Mouse (Mus musculus): ENCODE measurements at regions not wholly inside any gene's neighbourhood (a gene's known extent, or its start where the extent isn't known, plus 50 kb on each side); places are given as distances from the start of the nearest gene placed in this dataset.

DNA sequence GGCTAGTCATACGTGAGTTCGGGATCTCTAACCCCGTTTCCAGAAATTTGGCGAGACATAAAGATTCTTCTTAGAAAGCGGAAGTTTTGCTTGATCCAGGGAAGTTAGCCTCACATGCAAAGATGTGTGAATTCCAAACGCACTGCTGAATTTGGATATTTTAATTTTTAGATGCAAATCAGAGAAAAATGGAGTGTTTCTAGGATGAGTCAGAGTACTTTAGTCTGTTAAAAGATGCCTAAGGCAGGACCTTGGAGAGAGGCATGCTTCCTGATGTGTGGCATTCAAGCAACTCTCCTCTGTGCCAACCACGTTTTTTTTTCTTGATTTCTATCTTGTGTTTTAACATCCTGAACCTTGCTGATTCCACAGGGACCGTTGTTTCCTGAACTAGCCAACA lies 95.1 kb downstream of the Zfp648 start:
- no peak overlapping the region for H3K4me3 ChIP-seq (ENCODE audit: low read depth, low read length)
- ATAC-seq (ENCODE audit: extremely low read depth, insufficient number of reproducible peaks, low FRiP score, poor library complexity, severe bottlenecking) (no peak), DNase-seq (ENCODE audit: low spot score) (no peak)
- H3K9me3 ChIP-seq (replicated peaks) = peaks cover 33% of the 10 kb centered on the region
- no peaks in the 10 kb centered on the region for H3K4me1 ChIP-seq (ENCODE audit: insufficient read depth, low read depth, low read length)
- H3K36me3 ChIP-seq (replicated peaks) = no peaks in the 10 kb centered on the region
- H3K27me3 ChIP-seq (ENCODE audit: insufficient read depth, low read length) = no peaks in the 10 kb centered on the region
- TF ChIP-seq POLR2AphosphoS5 (IDR thresholded peaks at IDR 0.05; ENCODE audit: insufficient replicate concordance, low read depth, low read length) = no peak
- TF ChIP-seq GATA2 (IDR thresholded peaks at IDR 0.05; ENCODE audit: borderline replicate concordance, low read depth, low read length) = no peak
- TF ChIP-seq TAL1 (conservative IDR thresholded peaks at IDR 0.05; ENCODE audit: low read depth, low read length) = no peak
- no peak for TF ChIP-seq CTCF (IDR thresholded peaks at IDR 0.05; ENCODE audit: low read depth, low read length)
- no peak for TF ChIP-seq GATA1 (IDR thresholded peaks at IDR 0.05; ENCODE audit: borderline replicate concordance, low read length)

DNA sequence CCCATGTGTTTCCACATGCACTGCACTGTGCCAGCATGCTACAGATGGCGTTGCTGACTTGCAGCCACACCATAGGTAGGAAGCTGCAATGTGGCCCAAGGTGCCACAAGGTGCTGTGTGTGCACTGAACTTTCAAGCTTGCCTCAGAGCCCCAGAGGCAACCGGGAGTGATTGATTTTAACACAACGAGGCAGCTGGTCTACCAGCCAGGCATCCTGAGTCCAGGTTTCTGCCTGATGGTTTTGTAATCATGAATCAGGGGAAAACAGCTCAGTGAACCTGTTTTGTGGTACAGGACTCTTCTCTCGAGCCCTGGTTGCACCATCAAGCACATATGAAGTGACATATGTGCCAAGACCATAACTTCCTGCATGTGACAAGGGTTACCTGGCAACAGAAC lies 98.9 kb downstream of the Zfp648 start:
- DNase-seq (ENCODE audit: low spot score) = no peak
- TF ChIP-seq POLR2AphosphoS5 (IDR thresholded peaks at IDR 0.05; ENCODE audit: insufficient replicate concordance, low read depth, low read length) = no peak
- TF ChIP-seq TAL1 (conservative IDR thresholded peaks at IDR 0.05; ENCODE audit: low read depth, low read length) = no peak
- no peak for TF ChIP-seq CTCF (IDR thresholded peaks at IDR 0.05; ENCODE audit: low read depth, low read length)
- no peak for TF ChIP-seq GATA1 (IDR thresholded peaks at IDR 0.05; ENCODE audit: borderline replicate concordance, low read length)
- no peak for TF ChIP-seq GATA2 (IDR thresholded peaks at IDR 0.05; ENCODE audit: borderline replicate concordance, low read depth, low read length)
- ATAC-seq (ENCODE audit: extremely low read depth, insufficient number of reproducible peaks, low FRiP score, poor library complexity, severe bottlenecking) = no peak
- no peaks in the 10 kb centered on the region for H3K27me3 ChIP-seq (ENCODE audit: insufficient read depth, low read length)
- H3K4me1 ChIP-seq (ENCODE audit: insufficient read depth, low read depth, low read length) = no peaks in the 10 kb centered on the region
- H3K36me3 ChIP-seq (replicated peaks) = no peaks in the 10 kb centered on the region
- no peak overlapping the region for H3K4me3 ChIP-seq (ENCODE audit: low read depth, low read length)
- H3K9me3 ChIP-seq (replicated peaks) = peaks cover 24% of the 10 kb centered on the region

DNA sequence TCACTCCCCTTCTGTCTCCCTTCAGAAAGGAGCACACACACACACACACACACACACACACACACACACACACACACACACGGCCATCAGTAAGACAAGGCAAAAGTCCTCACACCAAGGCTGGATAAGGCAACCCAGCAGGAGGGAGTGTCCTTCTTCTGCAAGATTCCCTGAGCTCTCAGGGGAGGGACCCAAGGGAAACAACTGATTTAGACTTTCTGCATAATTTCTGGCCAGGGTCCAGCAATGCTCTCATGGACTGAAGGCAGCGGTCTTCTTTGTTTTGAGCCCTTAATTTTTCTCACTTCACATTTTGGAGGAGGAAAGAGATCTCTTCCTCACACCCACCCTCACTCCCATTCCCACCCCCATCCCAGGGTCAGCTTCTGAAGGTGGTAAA lies 108.7 kb downstream of the Zfp648 start:
- no peak for ATAC-seq (ENCODE audit: extremely low read depth, insufficient number of reproducible peaks, low FRiP score, poor library complexity, severe bottlenecking)
- Histone ChIP-seq H3K36me3 (replicated peaks) (no peaks in the 10 kb centered on the region), H3K4me1 (ENCODE audit: insufficient read depth, low read depth, low read length) (no peaks in the 10 kb centered on the region), H3K27me3 (ENCODE audit: insufficient read depth, low read length) (no peaks in the 10 kb centered on the region), H3K4me3 (ENCODE audit: low read depth, low read length) (no peak overlapping the region), H3K9me3 (replicated peaks) (peaks cover 18% of the 10 kb centered on the region)
- TF ChIP-seq GATA2 (IDR thresholded peaks at IDR 0.05; ENCODE audit: borderline replicate concordance, low read depth, low read length) = no peak
- no peak for TF ChIP-seq TAL1 (conservative IDR thresholded peaks at IDR 0.05; ENCODE audit: low read depth, low read length)
- TF ChIP-seq CTCF (IDR thresholded peaks at IDR 0.05; ENCODE audit: low read depth, low read length) = no peak
- TF ChIP-seq POLR2AphosphoS5 (IDR thresholded peaks at IDR 0.05; ENCODE audit: insufficient replicate concordance, low read depth, low read length) = no peak
- TF ChIP-seq GATA1 (IDR thresholded peaks at IDR 0.05; ENCODE audit: borderline replicate concordance, low read length) = no peak
- no peak for DNase-seq (ENCODE audit: low spot score)
